Mouse (Mus musculus): ENCODE data around the gene Ankrd44. TPM values are rescaled to one million over a fixed set of nuclear protein-coding genes. Genes with fewer than 3 reads are reported as not detected.
A peak's percentile ranks its signal among the peaks of the same experiment; 100 is the strongest.

The Ankrd44 gene
- polyA plus RNA-seq, 1 experiment from 2014 or later, result 23.0 TPM

DNA sequence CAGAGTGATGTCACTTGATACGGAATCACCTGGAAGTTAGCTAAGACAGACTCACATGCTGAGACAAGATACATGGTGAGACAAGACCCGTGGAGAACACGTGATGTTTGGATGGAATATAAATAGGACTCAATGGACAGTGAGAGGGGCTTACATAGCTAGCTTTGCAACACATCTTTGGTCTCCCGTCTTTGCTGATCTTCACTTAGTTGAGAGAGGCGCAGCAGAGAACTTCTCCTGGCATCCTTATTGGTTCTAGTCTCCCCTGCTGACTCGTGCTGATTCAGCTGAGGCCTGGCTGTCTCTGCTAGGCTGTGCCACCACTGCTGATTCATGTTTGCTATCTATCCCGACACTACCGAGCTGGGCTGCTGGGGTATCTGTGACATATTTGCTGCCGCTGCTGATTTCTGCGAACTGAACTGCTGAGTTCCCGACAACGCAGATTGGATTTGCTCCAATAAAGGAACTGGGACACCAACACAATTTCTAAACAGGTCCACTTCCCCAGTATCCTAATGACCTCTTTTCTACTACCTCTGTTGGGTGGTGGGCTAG is 23.4 kb downstream of the Ankrd44 start:
- no peak overlapping the region for H3K27ac ChIP-seq
- peaks cover 66% of the 10 kb centered on the region for H3K4me1 ChIP-seq
- H3K9me3 ChIP-seq, result peaks cover 6% of the 10 kb centered on the region; the same call in 1 of the 2 replicates
- H3K4me2 ChIP-seq (replicated peaks), result no peak overlapping the region
- H3K9ac ChIP-seq, result no peak overlapping the region
- ATAC-seq (ENCODE audit: low FRiP score, low read depth), result no peak
- H3K27me3 ChIP-seq, result no peaks in the 10 kb centered on the region
- peaks cover 7% of the 10 kb centered on the region; the same call in 1 of the 2 replicates for H3K36me3 ChIP-seq
- 95% methylated on average over 12 of the region's 12 CpGs for WGBS
- H3K4me3 ChIP-seq, result no peak overlapping the region

DNA sequence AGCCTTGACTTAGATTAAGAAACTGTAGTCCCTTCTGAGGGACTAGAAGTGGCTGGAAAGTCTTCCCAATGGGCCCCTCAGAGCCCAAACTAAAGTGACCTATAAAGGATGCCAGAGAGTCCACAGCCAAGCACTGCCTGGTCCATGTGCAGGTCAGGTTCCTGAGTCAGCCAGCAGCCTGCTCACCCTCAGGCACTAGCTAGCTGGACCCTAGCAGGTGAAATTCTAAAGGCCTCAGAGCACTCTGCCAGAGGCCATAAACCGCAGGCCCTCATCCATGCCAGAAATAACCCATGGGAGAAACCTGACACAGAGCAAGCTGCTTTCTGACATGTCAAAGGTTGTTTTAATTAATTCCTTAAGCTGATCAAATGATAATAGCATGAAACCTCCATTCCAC is 25.1 kb downstream of the Ankrd44 start:
- H3K27me3 ChIP-seq, result no peaks in the 10 kb centered on the region
- H3K27ac ChIP-seq, result no peak overlapping the region
- no peak overlapping the region for H3K4me3 ChIP-seq
- H3K9me3 ChIP-seq, result peaks cover 6% of the 10 kb centered on the region; the same call in 1 of the 2 replicates
- peaks cover 7% of the 10 kb centered on the region; the same call in 1 of the 2 replicates for H3K36me3 ChIP-seq
- no peak overlapping the region for H3K4me2 ChIP-seq (replicated peaks)
- WGBS, result 47% methylated on average over 1 of the region's 1 CpGs
- H3K4me1 ChIP-seq, result peaks cover 67% of the 10 kb centered on the region
- ATAC-seq (ENCODE audit: low FRiP score, low read depth), result no peak
- no peak overlapping the region for H3K9ac ChIP-seq

DNA sequence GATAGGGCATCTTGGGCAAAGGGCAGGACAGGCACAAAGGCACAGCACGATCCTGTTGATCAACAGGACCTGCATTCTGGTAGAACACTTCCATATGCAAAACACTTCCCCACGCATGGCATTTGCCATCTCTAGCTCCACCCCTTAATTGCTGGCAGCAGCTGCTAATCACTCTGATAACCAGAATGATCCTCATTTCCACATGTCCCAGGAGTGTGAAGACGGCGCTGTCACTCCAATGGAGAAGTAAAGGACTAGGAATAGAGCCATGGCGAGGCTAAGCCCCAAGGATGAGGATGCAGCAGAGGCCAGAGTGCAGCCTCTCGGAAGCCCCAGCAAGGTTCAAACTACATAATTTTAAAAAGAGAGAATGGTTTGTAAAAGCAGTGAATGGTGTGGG is 26.9 kb downstream of the Ankrd44 start:
- H3K9me3 ChIP-seq, result peaks cover 6% of the 10 kb centered on the region; the same call in 1 of the 2 replicates
- no peaks in the 10 kb centered on the region for H3K27me3 ChIP-seq
- no peak for ATAC-seq (ENCODE audit: low FRiP score, low read depth)
- no peak overlapping the region for H3K4me2 ChIP-seq (replicated peaks)
- H3K4me3 ChIP-seq, result no peak overlapping the region
- no peak overlapping the region for H3K27ac ChIP-seq
- no peak overlapping the region for H3K9ac ChIP-seq
- H3K4me1 ChIP-seq, result peaks cover 55% of the 10 kb centered on the region
- WGBS, result 76% methylated on average over 6 of the region's 6 CpGs
- peaks cover 7% of the 10 kb centered on the region; the same call in 1 of the 2 replicates for H3K36me3 ChIP-seq

DNA sequence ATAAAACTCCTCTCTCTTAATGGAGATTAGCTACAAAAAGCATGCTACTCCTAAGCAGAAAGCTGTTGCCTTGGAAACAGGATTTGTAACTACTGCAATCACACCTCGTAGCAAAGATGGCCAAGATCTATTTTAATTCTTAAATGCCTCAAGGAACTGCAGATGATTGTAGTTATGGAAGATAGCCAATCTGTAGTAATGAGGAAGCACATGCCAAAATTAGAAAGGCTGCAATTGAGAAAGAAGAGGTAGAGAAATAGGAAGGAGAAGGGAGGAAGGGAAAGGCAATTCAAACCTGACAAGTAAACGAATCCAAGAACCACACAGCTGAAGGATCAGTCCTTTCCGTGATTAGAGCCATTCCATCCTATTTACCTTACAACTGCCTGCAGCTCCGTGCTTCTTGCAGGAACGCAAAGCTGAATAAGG is 27.5 kb downstream of the Ankrd44 start:
- WGBS, result 29% methylated on average over 5 of the region's 5 CpGs
- H3K9ac ChIP-seq, result no peak overlapping the region
- H3K4me2 ChIP-seq (replicated peaks), result no peak overlapping the region
- ATAC-seq (ENCODE audit: low FRiP score, low read depth), result no peak
- H3K27ac ChIP-seq, result no peak overlapping the region
- H3K4me1 ChIP-seq, result peaks cover 55% of the 10 kb centered on the region
- peaks cover 7% of the 10 kb centered on the region; the same call in 1 of the 2 replicates for H3K36me3 ChIP-seq
- H3K9me3 ChIP-seq, result peaks cover 6% of the 10 kb centered on the region; the same call in 1 of the 2 replicates
- no peaks in the 10 kb centered on the region for H3K27me3 ChIP-seq
- H3K4me3 ChIP-seq, result no peak overlapping the region

DNA sequence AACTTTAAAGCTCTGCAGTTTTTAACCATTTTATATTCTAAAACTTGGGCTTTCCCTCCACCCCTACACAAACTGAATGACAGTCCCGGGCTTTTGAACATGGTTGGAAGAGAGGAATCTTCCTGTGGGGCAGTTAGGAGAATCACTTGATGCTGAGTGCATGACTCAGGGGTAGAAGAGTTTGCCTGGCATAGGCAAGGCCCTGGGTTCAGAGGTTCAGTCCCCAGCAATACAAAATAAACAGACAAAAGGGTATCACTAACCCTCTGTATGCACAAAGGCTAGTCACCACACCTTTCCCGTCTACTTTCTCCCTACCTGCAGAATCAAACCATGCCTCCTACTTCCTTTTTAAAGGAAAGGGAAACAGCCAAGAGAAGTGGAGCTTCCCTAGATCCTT is 28.5 kb downstream of the Ankrd44 start:
- Histone ChIP-seq H3K36me3 (peaks cover 6% of the 10 kb centered on the region; the same call in 1 of the 2 replicates), H3K9me3 (peaks cover 6% of the 10 kb centered on the region; the same call in 1 of the 2 replicates), H3K4me1 (peaks cover 55% of the 10 kb centered on the region), H3K4me3 (no peak overlapping the region), H3K9ac (no peak overlapping the region), H3K4me2 (replicated peaks) (no peak overlapping the region), H3K27ac (no peak overlapping the region), H3K27me3 (no peaks in the 10 kb centered on the region)
- WGBS, result 91% methylated on average over 2 of the region's 2 CpGs
- ATAC-seq (ENCODE audit: low FRiP score, low read depth), result no peak

DNA sequence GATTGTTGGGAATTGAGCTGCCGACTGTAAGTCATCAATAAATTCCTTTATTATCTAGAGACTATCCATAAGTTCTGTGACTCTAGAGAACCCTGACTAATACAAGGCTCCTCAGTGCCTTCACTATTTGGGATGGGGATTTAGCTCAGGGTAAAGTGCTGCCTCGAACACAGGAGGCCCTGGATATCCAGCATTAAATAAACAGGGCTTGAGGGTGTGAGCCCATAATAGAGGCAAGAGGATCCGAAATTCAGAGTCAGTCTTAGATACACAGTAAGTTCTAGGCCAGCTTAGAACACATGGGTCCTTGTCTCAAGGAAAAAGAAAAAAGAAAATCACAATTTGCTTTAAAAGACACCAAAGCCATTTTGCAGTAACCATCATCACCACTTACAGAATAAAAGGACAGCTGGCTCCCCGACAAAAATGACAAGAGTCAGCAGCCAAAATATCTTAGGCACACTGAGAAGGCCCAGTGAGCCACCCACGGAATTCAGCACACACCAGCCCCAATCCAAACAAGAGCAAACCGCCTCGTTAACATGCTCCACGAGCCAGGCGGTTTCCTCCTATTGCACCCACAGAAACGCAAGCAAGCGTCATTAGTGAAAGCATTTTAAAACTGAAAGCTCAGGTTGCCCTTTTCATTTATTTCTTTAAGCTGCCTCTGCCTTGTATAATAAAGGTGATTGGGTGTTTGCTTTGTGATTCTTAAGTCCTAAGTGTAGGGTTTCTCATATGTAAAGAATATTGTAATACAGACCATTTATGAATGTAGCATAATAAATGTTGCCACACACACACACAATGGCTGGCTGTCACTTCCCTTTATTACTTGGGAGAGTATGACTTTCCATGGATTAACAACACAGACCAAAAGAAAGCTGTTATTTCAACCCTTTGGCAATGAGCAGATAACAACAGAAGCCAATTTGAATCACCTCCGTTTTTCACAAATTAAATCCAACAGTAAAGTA is 29.8 kb downstream of the Ankrd44 start:
- no peak overlapping the region for H3K4me3 ChIP-seq
- WGBS, result 39% methylated on average over 12 of the region's 12 CpGs
- no peak overlapping the region for H3K4me2 ChIP-seq (replicated peaks)
- no peak overlapping the region for H3K9ac ChIP-seq
- no peaks in the 10 kb centered on the region for H3K9me3 ChIP-seq
- no peaks in the 10 kb centered on the region for H3K27me3 ChIP-seq
- H3K36me3 ChIP-seq, result no peaks in the 10 kb centered on the region
- H3K27ac ChIP-seq, result no peak overlapping the region; the same call in 1 of the 2 replicates
- peaks cover 47% of the 10 kb centered on the region for H3K4me1 ChIP-seq
- ATAC-seq (ENCODE audit: low FRiP score, low read depth), result no peak

DNA sequence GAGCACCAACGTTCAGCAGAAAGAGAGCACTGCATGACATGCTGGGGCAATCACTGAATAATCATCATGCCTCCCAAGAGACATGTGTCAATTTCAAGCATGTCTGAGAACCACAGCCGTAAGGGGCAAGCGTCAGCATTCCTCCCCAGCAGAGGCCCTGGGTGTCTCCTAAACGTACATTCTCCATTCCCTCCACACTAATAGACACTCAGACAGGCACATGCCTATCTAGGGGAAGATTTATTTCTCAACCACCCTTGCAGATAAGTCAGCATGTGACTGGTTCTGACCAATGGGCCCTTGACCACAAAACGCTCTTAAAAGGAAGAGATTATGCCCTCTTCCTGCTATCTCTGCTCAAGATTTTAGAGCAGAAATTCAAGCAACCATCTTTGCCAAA is 37.7 kb downstream of the Ankrd44 start:
- no peak overlapping the region for H3K4me3 ChIP-seq
- 0 out of 2 replicates have a peak, but pooled peaks have one; percentile 48 for ATAC-seq (ENCODE audit: low FRiP score, low read depth)
- H3K4me2 ChIP-seq (replicated peaks), result peak overlapping the region; percentile 27; the same call in 1 of the 2 replicates
- no peaks in the 10 kb centered on the region for H3K27me3 ChIP-seq
- no peaks in the 10 kb centered on the region for H3K36me3 ChIP-seq
- no peaks in the 10 kb centered on the region for H3K9me3 ChIP-seq
- peaks cover 23% of the 10 kb centered on the region for H3K4me1 ChIP-seq
- H3K27ac ChIP-seq, result peak overlapping the region; percentile 72
- 36% methylated on average over 5 of the region's 5 CpGs for WGBS
- H3K9ac ChIP-seq, result no peak overlapping the region

DNA sequence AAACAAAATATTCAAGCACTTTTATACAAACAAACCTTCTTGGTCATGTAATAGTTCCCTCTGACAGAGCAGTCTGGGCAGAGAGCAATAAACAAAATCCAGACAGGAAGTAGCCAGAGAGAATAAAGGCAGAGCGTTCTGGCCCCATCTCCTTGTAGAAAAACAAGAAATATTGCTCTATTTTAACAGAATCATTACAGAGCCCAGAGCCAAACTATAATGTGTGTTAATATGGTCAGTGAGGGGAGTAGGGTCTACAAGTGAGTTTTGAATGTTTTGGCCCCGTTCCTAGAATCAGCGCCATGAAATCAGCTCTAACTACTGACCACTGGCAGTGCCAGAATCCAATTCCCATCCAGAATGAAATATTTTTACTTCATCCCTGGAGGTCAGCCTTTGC is 38.3 kb downstream of the Ankrd44 start:
- Histone ChIP-seq H3K9ac (no peak overlapping the region), H3K4me2 (replicated peaks) (no peak overlapping the region), H3K27ac (peak overlapping the region; percentile 72; the same call in 1 of the 2 replicates), H3K4me1 (peaks cover 23% of the 10 kb centered on the region), H3K36me3 (no peaks in the 10 kb centered on the region), H3K9me3 (no peaks in the 10 kb centered on the region), H3K27me3 (no peaks in the 10 kb centered on the region), H3K4me3 (no peak overlapping the region)
- ATAC-seq (ENCODE audit: low FRiP score, low read depth), result peak; percentile 36; the same call in 1 of the 2 replicates
- WGBS, result 47% methylated on average over 3 of the region's 3 CpGs

DNA sequence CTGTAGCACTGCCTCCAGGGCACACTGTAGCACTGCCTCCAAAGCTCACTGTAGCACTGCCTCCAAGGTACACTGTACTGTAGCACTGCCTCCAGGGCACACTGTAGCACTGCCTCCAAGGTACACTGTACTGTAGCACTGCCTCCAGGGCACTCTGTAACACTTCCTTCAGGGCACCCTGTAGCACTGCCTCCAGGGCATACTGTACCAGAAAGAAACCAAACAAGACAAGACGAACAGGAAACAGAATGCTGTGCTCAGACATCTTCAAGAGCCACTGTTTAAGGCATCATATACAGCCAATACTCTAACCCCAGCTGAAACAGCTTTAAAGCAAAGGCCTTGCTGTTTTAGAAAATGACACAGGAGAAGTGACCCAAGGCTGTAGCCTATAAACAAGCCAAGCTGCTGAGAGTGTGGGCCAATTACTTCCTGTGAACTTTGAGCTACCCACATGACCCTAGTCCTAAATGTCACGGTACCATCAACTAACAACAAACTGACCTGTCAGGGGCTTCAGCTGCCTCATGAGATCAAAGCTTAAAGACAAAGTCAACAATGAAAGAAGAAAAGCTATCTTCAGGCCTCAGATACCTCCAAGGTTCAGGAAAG is 43.2 kb downstream of the Ankrd44 start:
- 59% methylated on average over 2 of the region's 2 CpGs for WGBS
- Histone ChIP-seq H3K36me3 (no peaks in the 10 kb centered on the region), H3K4me2 (replicated peaks) (no peak overlapping the region), H3K9ac (no peak overlapping the region), H3K4me1 (peaks cover 17% of the 10 kb centered on the region), H3K27ac (no peak overlapping the region), H3K9me3 (no peaks in the 10 kb centered on the region), H3K27me3 (no peaks in the 10 kb centered on the region), H3K4me3 (no peak overlapping the region)
- ATAC-seq (ENCODE audit: low FRiP score, low read depth), result no peak

DNA sequence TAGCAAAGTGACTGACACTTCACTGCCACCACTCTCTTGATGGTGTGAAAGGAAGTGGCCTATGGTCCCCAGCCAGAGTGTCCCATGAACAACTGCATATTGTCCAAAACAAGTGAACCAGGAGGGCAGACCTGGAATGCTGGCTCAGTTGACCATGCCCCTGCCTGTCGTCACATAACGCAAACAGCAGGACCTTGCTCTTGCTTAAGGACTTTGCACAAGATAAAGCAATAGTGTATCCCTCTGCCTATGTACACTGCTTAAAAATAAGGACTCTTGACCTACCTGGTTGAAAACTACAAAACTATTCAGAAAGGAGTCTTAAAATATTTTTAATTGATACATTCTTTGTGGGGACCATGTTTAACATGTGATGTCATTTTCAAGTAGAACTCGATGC is 44.7 kb downstream of the Ankrd44 start:
- WGBS, result 90% methylated on average over 3 of the region's 3 CpGs
- no peaks in the 10 kb centered on the region for H3K9me3 ChIP-seq
- no peak overlapping the region for H3K9ac ChIP-seq

DNA sequence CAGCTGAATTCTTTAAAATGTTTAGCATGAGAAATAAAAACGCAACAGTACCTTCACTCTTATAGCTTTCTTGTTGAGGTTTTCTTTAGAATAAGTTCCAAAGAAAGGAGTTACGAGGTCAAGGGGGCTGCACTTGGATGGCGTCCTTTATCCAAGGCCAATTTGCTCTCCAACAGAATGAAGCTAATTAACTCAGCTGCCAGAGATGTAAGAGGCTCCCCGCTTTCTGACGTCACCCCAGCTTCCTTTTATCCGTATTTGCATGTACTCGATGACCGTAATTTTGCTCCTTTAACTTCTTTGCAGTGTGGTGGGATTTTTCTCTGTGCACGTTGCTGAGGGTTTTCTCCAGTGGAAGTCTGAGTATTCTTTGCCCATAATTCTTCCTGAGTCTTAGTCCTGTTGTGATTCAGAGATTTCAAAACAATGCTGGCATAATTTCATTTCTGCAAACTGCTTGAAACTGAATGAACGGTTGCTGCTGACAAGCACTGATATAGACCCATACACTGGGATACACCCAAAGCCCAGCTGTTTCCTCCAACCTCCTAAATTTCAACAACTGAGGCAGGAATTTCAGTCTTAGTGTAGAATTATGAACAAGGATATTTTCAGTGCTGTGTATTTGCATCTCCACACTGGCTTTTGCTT is 48.6 kb downstream of the Ankrd44 start:
- Histone ChIP-seq H3K27me3 (no peaks in the 10 kb centered on the region), H3K4me3 (no peak overlapping the region), H3K4me2 (replicated peaks) (no peak overlapping the region), H3K9me3 (no peaks in the 10 kb centered on the region), H3K36me3 (0 out of 2 replicates have a peak, but pooled peaks cover 3% of the 10 kb centered on the region), H3K27ac (no peak overlapping the region), H3K4me1 (peaks cover 18% of the 10 kb centered on the region), H3K9ac (no peak overlapping the region)
- WGBS, result 69% methylated on average over 10 of the region's 10 CpGs
- ATAC-seq (ENCODE audit: low FRiP score, low read depth), result no peak

More for the DNA sequence above, 44.7 kb downstream of the Ankrd44 start:
- no peak overlapping the region for H3K27ac ChIP-seq
- no peak overlapping the region for H3K4me2 ChIP-seq (replicated peaks)
- 0 out of 2 replicates have a peak, but pooled peaks cover 3% of the 10 kb centered on the region for H3K36me3 ChIP-seq
- peaks cover 9% of the 10 kb centered on the region for H3K4me1 ChIP-seq
- no peak overlapping the region for H3K4me3 ChIP-seq
- ATAC-seq (ENCODE audit: low FRiP score, low read depth), result no peak
- H3K27me3 ChIP-seq, result no peaks in the 10 kb centered on the region
